Mouse (Mus musculus) CH12.LX (cell line): ENCODE data around the gene Muc3a. TPM values are rescaled to one million over a fixed set of nuclear protein-coding genes. Genes with fewer than 3 reads are reported as not detected.

ENCODE experiments used
- DNase-seq: peaks from one replicate; pipeline ENCODE4 v3.0.0-alpha.2; 2013; ENCODE audit errors: extremely low read depth
- H3K27ac ChIP-seq: 2 replicates; pipeline ENCODE4 v1.5.1; 2012; ENCODE audit warnings: low read depth, mild to moderate bottlenecking, control low read depth, moderate library complexity; ENCODE audit not compliant: insufficient read depth
- H3K27me3 ChIP-seq: replicated peaks from 2 replicates; pipeline ENCODE3; 2012; ENCODE audit warnings: inconsistent platforms
- H3K36me3 ChIP-seq, 2 experiments: replicated peaks in 1 of 2; 2 replicates each; pipeline versions ENCODE3 to v1.6.1; 2012; ENCODE audit warnings: inconsistent platforms in 1 of 2, low read length in 1 of 2, mild to moderate bottlenecking in 1 of 2, mixed read lengths in 1 of 2, moderate library complexity in 1 of 2; ENCODE audit not compliant: control insufficient read depth in 1 of 2, insufficient read depth in 1 of 2
- H3K4me1 ChIP-seq, 2 experiments: 2 replicates each; pipeline ENCODE4 v1.6.1; 2012; ENCODE audit warnings: inconsistent platforms in 1 of 2, moderate library complexity in 1 of 2; ENCODE audit not compliant: insufficient read depth in 2 of 2, control insufficient read depth in 1 of 2
- H3K4me2 ChIP-seq: 2 replicates; pipeline ENCODE4 v1.6.1; 2012; ENCODE audit warnings: low read depth, mild to moderate bottlenecking, control low read depth; ENCODE audit not compliant: poor library complexity, insufficient read depth, severe bottlenecking
- H3K4me3 ChIP-seq, 3 experiments: fragments of 150-350 bp in 1 of 3; sonication (generic) in 1 of 3; replicated peaks in 1 of 3; 2 replicates each; pipeline versions ENCODE3 to v1.5.1; 2011 to 2012; ENCODE audit warnings: low read depth in 2 of 3, low read length in 2 of 3, mild to moderate bottlenecking in 2 of 3, moderate library complexity in 2 of 3, control low read depth in 1 of 3, improper control_type of control experiment in 1 of 3, inconsistent platforms in 1 of 3, mixed read lengths in 1 of 3; ENCODE audit not compliant: poor library complexity in 1 of 3
- H3K79me2 ChIP-seq: replicated peaks from 2 replicates; pipeline ENCODE4 v1.6.1; 2012; ENCODE audit warnings: mild to moderate bottlenecking, moderate library complexity; ENCODE audit not compliant: control insufficient read depth, poor library complexity, insufficient read depth, severe bottlenecking; ENCODE audit errors: extremely low read depth
- H3K9ac ChIP-seq: 2 replicates; pipeline ENCODE4 v1.6.1; 2012; ENCODE audit warnings: low read depth, mild to moderate bottlenecking, control low read depth, moderate library complexity; ENCODE audit not compliant: insufficient read depth
- H3K9me3 ChIP-seq: replicated peaks from 2 replicates; pipeline ENCODE3; 2012; ENCODE audit warnings: low read length, inconsistent platforms, mixed read lengths
- BHLHE40 ChIP-seq: IDR thresholded peaks from 2 replicates; pipeline ENCODE4 v1.6.1; 2011; ENCODE audit warnings: mild to moderate bottlenecking, low read depth, low read length, improper control_type of control experiment
- CHD2 ChIP-seq: IDR thresholded peaks from 2 replicates; pipeline ENCODE4 v1.6.1; 2011; ENCODE audit warnings: low read length, improper control_type of control experiment
- CTCF ChIP-seq, 2 experiments: IDR thresholded peaks in 1 of 2; conservative IDR thresholded peaks in 1 of 2; 2 replicates each; pipeline ENCODE4 v1.5.1; 2011 to 2012; ENCODE audit warnings: low read depth in 2 of 2, low read length in 2 of 2, improper control_type of control experiment in 1 of 2, inconsistent platforms in 1 of 2, mild to moderate bottlenecking in 1 of 2, moderate library complexity in 1 of 2
- EP300 ChIP-seq: IDR thresholded peaks from 2 replicates; pipeline ENCODE4 v1.6.1; 2011; ENCODE audit warnings: low read length, improper control_type of control experiment
- ETS1 ChIP-seq: conservative IDR thresholded peaks from 2 replicates; pipeline ENCODE4 v1.6.1; 2012; ENCODE audit warnings: low read depth, mild to moderate bottlenecking, inconsistent platforms, low read length, improper control_type of control experiment, moderate library complexity
- GABPA ChIP-seq: IDR thresholded peaks from 2 replicates; pipeline ENCODE4 v1.6.1; 2012; ENCODE audit warnings: low read depth, low read length, improper control_type of control experiment, inconsistent platforms; ENCODE audit not compliant: insufficient replicate concordance
- HCFC1 ChIP-seq: IDR thresholded peaks from 2 replicates; pipeline ENCODE4 v1.6.1; 2012; ENCODE audit warnings: low read depth, mild to moderate bottlenecking, inconsistent platforms, low read length, improper control_type of control experiment
- IRF4 ChIP-seq: IDR thresholded peaks from 2 replicates; pipeline ENCODE4 v1.6.1; 2014; ENCODE audit warnings: low read depth, mild to moderate bottlenecking, inconsistent platforms, low read length, improper control_type of control experiment
- JUND ChIP-seq: conservative IDR thresholded peaks from 2 replicates; pipeline ENCODE4 v1.6.1; 2011; ENCODE audit warnings: low read depth, low read length, improper control_type of control experiment
- MAX ChIP-seq: IDR thresholded peaks from 2 replicates; pipeline ENCODE4 v1.6.1; 2011; ENCODE audit warnings: low read length, improper control_type of control experiment
- MAZ ChIP-seq: IDR thresholded peaks from 2 replicates; pipeline ENCODE4 v1.6.1; 2012; ENCODE audit warnings: low read depth, mild to moderate bottlenecking, inconsistent platforms, low read length, improper control_type of control experiment, moderate library complexity
- MEF2A ChIP-seq: IDR thresholded peaks from 2 replicates; pipeline ENCODE4 v1.6.1; 2014; ENCODE audit warnings: low read depth, mild to moderate bottlenecking, inconsistent platforms, low read length, improper control_type of control experiment, borderline replicate concordance
- MXI1 ChIP-seq: IDR thresholded peaks from 2 replicates; pipeline ENCODE4 v1.6.1; 2011; ENCODE audit warnings: mild to moderate bottlenecking, low read depth, low read length, improper control_type of control experiment
- MYC ChIP-seq: IDR thresholded peaks from 2 replicates; pipeline ENCODE4 v1.6.1; 2011; ENCODE audit warnings: low read depth, mild to moderate bottlenecking, improper control_type of control experiment, low read length
- NRF1 ChIP-seq: IDR thresholded peaks from 2 replicates; pipeline ENCODE4 v1.6.1; 2014; ENCODE audit warnings: low read depth, mild to moderate bottlenecking, inconsistent platforms, low read length, improper control_type of control experiment, moderate library complexity
- POLR2A ChIP-seq: IDR thresholded peaks from 2 replicates; pipeline ENCODE4 v1.6.1; 2011; ENCODE audit warnings: low read depth, mild to moderate bottlenecking, improper control_type of control experiment, low read length
- RAD21 ChIP-seq: IDR thresholded peaks from 2 replicates; pipeline ENCODE4 v1.6.1; 2011; ENCODE audit warnings: low read depth, mild to moderate bottlenecking, low read length, improper control_type of control experiment, moderate library complexity
- RCOR1 ChIP-seq: conservative IDR thresholded peaks from 2 replicates; pipeline ENCODE4 v1.6.1; 2012; ENCODE audit warnings: low read depth, mild to moderate bottlenecking, inconsistent platforms, low read length, improper control_type of control experiment
- SIN3A ChIP-seq: IDR thresholded peaks from 2 replicates; pipeline ENCODE4 v1.6.1; 2012; ENCODE audit warnings: low read length, improper control_type of control experiment, inconsistent platforms
- SMC3 ChIP-seq: IDR thresholded peaks from 2 replicates; pipeline ENCODE4 v1.6.1; 2011; ENCODE audit warnings: low read depth, low read length, improper control_type of control experiment
- TBP ChIP-seq: conservative IDR thresholded peaks from 2 replicates; pipeline ENCODE4 v1.6.1; 2011; ENCODE audit warnings: low read depth, low read length, improper control_type of control experiment
- TCF12 ChIP-seq: IDR thresholded peaks from 2 replicates; pipeline ENCODE4 v1.6.1; 2014; ENCODE audit warnings: low read depth, mild to moderate bottlenecking, inconsistent platforms, low read length, improper control_type of control experiment
- USF1 ChIP-seq: IDR thresholded peaks from 2 replicates; pipeline ENCODE4 v1.6.1; 2014; ENCODE audit warnings: low read depth, mild to moderate bottlenecking, inconsistent platforms, low read length, improper control_type of control experiment
- USF2 ChIP-seq: conservative IDR thresholded peaks from 2 replicates; pipeline ENCODE4 v1.6.1; 2011; ENCODE audit warnings: low read depth, low read length, improper control_type of control experiment
- ZC3H11A ChIP-seq: IDR thresholded peaks from 2 replicates; pipeline ENCODE4 v1.6.1; 2012; ENCODE audit warnings: low read depth, mild to moderate bottlenecking, inconsistent platforms, low read length, improper control_type of control experiment
- ZKSCAN1 ChIP-seq: IDR thresholded peaks from 2 replicates; pipeline ENCODE4 v1.6.1; 2012; ENCODE audit warnings: low read depth, inconsistent platforms, low read length, improper control_type of control experiment, borderline replicate concordance
- dilution Hi-C: fragments of 300-500 bp; cut with MboI; formaldehyde crosslinking; loops from 2 replicates; pipeline ENCODE4 v1.14.3; 2020; ENCODE audit warnings: low sequenced_read_pairs; ENCODE audit not compliant: extremely low pct_unique_long_range_greater_than_20kb, extremely low pct_ligation_motif_present
- in situ Hi-C: fragments of 300-500 bp; cut with MboI; formaldehyde crosslinking; loops from 3 replicates; pipeline ENCODE4 v1.14.3; 2019; ENCODE audit warnings: low sequenced_read_pairs, low pct_ligation_motif_present, low pct_unique_long_range_greater_than_20kb, mixed read lengths
- polyA plus RNA-seq: library from polyadenylated mRNA; unstranded; fragments of >175 nt; gene quantifications from 2 replicates; pipeline ENCODE4 v1.2.1, GENCODE M21; 2012; ENCODE audit warnings: low read depth; ENCODE audit not compliant: insufficient read length
- total RNA-seq, 2 experiments: library from RNA; depleted of rRNA; stranded (reverse); fragments of 300-350 nt in 1 of 2; fragments of >200 nt in 1 of 2; gene quantifications; 2 replicates each; pipeline ENCODE4 v1.2.3; 2012 to 2014

The Muc3a gene
- total and polyA plus RNA-seq, 3 experiments, result not detected

DNA sequence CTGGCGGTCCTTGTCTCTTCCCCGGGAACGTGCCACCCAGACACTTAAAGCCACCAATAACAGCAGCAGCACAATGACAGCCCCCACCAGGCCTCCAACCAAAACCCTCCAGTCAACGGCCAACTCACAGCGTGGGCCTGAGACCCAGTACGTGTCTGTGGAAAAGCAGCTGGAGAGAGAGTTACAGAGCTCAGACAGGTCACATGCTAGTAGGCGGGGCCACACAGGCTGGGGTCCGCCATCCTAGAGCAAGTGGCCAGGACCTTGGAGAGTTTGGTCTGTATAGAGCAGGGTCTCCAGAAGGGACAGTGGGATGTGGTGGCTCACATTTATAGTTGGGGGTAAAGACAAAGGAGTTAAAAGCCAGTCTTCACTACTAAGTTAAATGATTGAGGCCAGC, 1.5 kb downstream of the Muc3a start:
- peaks cover 52% of the 10 kb centered on the region for H3K27me3 ChIP-seq
- no peak for DNase-seq
- no peaks in the 10 kb centered on the region for H3K9me3 ChIP-seq
- no peak overlapping the region for H3K9ac ChIP-seq
- no peaks in the 10 kb centered on the region for H3K36me3 ChIP-seq
- in situ Hi-C loops (no loop called here), dilution Hi-C loops (no loop called here)
- no peak for TF ChIP-seq MAZ
- no peak for TF ChIP-seq EP300
- TF ChIP-seq RAD21, result no peak
- no peak for TF ChIP-seq MAX
- TF ChIP-seq HCFC1, result no peak
- no peak for TF ChIP-seq SIN3A
- no peak for TF ChIP-seq SMC3
- no peak for TF ChIP-seq USF2
- TF ChIP-seq IRF4, result no peak
- TF ChIP-seq CTCF (conservative IDR thresholded peaks at IDR 0.05 in 1 of 2, IDR thresholded peaks at IDR 0.05 in 1 of 2; ENCODE audit: low read depth in 2 of 2, low read length in 2 of 2), result no peak
- TF ChIP-seq MYC, result no peak
- TF ChIP-seq NRF1, result no peak
- TF ChIP-seq BHLHE40, result no peak
- no peak for TF ChIP-seq TBP
- H3K79me2 ChIP-seq, result no peaks in the 10 kb centered on the region
- no peak overlapping the region for H3K4me3 ChIP-seq
- no peak overlapping the region for H3K4me2 ChIP-seq
- H3K27ac ChIP-seq, result no peak overlapping the region
- 0 out of 4 replicates have a peak, but pooled peaks cover 0 to 3% of the 10 kb centered on the region in 2 experiments for H3K4me1 ChIP-seq

DNA sequence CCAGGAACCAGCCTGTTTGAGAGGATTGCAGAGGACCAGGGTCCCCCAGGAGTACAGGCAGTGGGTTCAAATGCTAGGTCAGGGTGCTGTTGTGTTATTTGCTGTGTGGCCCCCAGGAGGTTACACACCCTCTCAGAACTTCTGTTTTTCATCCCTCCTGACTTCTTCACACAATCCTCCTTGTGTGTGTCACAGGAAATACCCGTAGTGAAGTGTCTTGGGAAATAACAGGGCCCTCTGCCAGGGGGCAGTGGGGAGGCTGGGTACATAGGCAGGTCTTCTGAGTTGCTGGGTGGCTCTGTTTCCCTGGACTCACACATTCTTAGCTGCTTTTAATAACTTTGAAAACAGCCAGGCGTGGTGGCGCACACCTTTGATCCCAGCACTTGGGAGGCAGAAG, 6.9 kb downstream of the Muc3a start:
- Histone ChIP-seq H3K36me3 (no peaks in the 10 kb centered on the region), H3K27me3 (peaks cover 94% of the 10 kb centered on the region), H3K4me3 (no peak overlapping the region), H3K27ac (no peak overlapping the region), H3K4me2 (no peak overlapping the region), H3K9ac (no peak overlapping the region), H3K79me2 (no peaks in the 10 kb centered on the region), H3K9me3 (no peaks in the 10 kb centered on the region), H3K4me1 (no peaks in the 10 kb centered on the region)
- no peak for DNase-seq
- TF ChIP-seq ZKSCAN1, result no peak
- no peak for TF ChIP-seq TCF12
- TF ChIP-seq GABPA, result no peak
- no peak for TF ChIP-seq JUND
- no peak for TF ChIP-seq MYC
- TF ChIP-seq RAD21, result no peak
- TF ChIP-seq MAX, result no peak
- no peak for TF ChIP-seq CHD2
- TF ChIP-seq EP300, result no peak
- no peak for TF ChIP-seq POLR2A
- no peak for TF ChIP-seq MEF2A
- no peak for TF ChIP-seq SMC3
- TF ChIP-seq MXI1, result no peak
- TF ChIP-seq TBP, result no peak
- no peak for TF ChIP-seq ETS1
- TF ChIP-seq USF1, result no peak
- TF ChIP-seq ZC3H11A, result no peak
- TF ChIP-seq RCOR1, result no peak
- no peak for TF ChIP-seq USF2
- TF ChIP-seq CTCF (conservative IDR thresholded peaks at IDR 0.05 in 1 of 2, IDR thresholded peaks at IDR 0.05 in 1 of 2; ENCODE audit: low read depth in 2 of 2, low read length in 2 of 2), result no peak
- in situ Hi-C loops, result no loop called here
- dilution Hi-C loops, result no loop called here
